Comparison of ENCODE assay signal across 9 mouse cellular contexts in genomic region chr16:64907112-64907511, GRCm38 (mm10). TPM values are rescaled to one million over a fixed set of nuclear protein-coding genes. Genes with fewer than 3 reads are reported as not detected.
DNase-seq lines count a peak whose midpoint lies in the region; TF ChIP-seq lines count a peak whose summit lies in the region.
"Had no signal": no experiment of that assay in that cellular context is flagged by ENCODE, and none has a peak within 500 bp of the region (broad histone marks: within the 10 kb centered on the region; RNA-seq: fewer than 3 reads in every experiment).

No protein-coding gene starts in this region.

- no peak for DNase-seq in heart, adult 2 months
- no peak for DNase-seq in heart, postnatal 36 days
- DNase-seq in lung, adult 2 months: no peak
- no peak for DNase-seq in lung, postnatal 14 days
- DNase-seq in embryo, embryonic 11 days: peak; percentile 27
- no peak for DNase-seq in natural killer cell, adult 2 months (ENCODE audit: low spot score in 2 of 2)
- no peak for DNase-seq in urinary bladder, postnatal 25 days (ENCODE audit: low spot score)

- no peak overlapping the region for H3K4me3 ChIP-seq in heart, adult 2 months
- H3K4me3 ChIP-seq in lung, adult 2 months (replicated peaks; ENCODE audit: extremely low read depth, low read depth, low read length): no peak overlapping the region
- no peak overlapping the region for H3K4me3 ChIP-seq in E14TG2a.4 (replicated peaks; ENCODE audit: low read length)
- H3K4me3 ChIP-seq: liver, embryonic 15.5 days had no signal

- intact Hi-C loops in heart, adult 2 months (cut with DNase I): loop anchor here (5.0 kb wide), 1 partner anchor 565 kb away; no protein-coding TSS in a partner anchor
- intact Hi-C loops in heart, postnatal 36 days (cut with DNase I): loop anchor here (2.0 kb wide), 1 partner anchor 564 kb away; no protein-coding TSS in a partner anchor

- TF ChIP-seq EP300 in heart, adult 2 months (IDR thresholded peaks at IDR 0.05; ENCODE audit: insufficient read depth, low read depth, low read length): no peak

- H3K4me1 ChIP-seq in heart, adult 2 months (ENCODE audit: control insufficient read depth, insufficient read depth, low read length): no peaks in the 10 kb centered on the region; the same call in 1 of the 2 replicates
- H3K4me1 ChIP-seq in lung, adult 2 months (ENCODE audit: control insufficient read depth, insufficient read depth, low read length): no peaks in the 10 kb centered on the region
- peaks cover 10% of the 10 kb centered on the region for H3K4me1 ChIP-seq in E14TG2a.4 (replicated peaks; ENCODE audit: low read depth, low read length)
- H3K4me1 ChIP-seq: liver, embryonic 15.5 days had no signal

- H3K36me3 ChIP-seq in heart, adult 2 months (ENCODE audit: control insufficient read depth, insufficient read depth, low read length): no peaks in the 10 kb centered on the region
- no peaks in the 10 kb centered on the region for H3K36me3 ChIP-seq in E14TG2a.4 (ENCODE audit: insufficient read depth, low read length)
- H3K36me3 ChIP-seq: liver, embryonic 15.5 days had no signal

- no peak overlapping the region for H3K9ac ChIP-seq in heart, adult 2 months (ENCODE audit: low read depth, low read length)
- H3K9ac ChIP-seq: liver, embryonic 15.5 days had no signal

- H3K27me3 ChIP-seq in heart, adult 2 months (ENCODE audit: control insufficient read depth, insufficient read depth, low read length): no peaks in the 10 kb centered on the region
- H3K27me3 ChIP-seq in E14TG2a.4 (ENCODE audit: insufficient read depth, low read length): no peaks in the 10 kb centered on the region
- H3K27me3 ChIP-seq: liver, embryonic 15.5 days had no signal

- no peak overlapping the region for H3K27ac ChIP-seq in heart, adult 2 months
- H3K27ac ChIP-seq: liver, embryonic 15.5 days had no signal

- TF ChIP-seq POLR2A in heart, adult 2 months (IDR thresholded peaks at IDR 0.05; ENCODE audit: insufficient read depth, low read depth, low read length): no peak
- no peak for TF ChIP-seq POLR2A in lung, adult 2 months (IDR thresholded peaks at IDR 0.05; ENCODE audit: borderline replicate concordance, extremely low read depth, low read depth, low read length)

- H3K79me2 ChIP-seq in heart, adult 2 months (replicated peaks; ENCODE audit: control insufficient read depth, insufficient read depth, low read length): no peaks in the 10 kb centered on the region

- no peaks in the 10 kb centered on the region for H3K9me3 ChIP-seq in E14TG2a.4 (ENCODE audit: low read length)
- H3K9me3 ChIP-seq: liver, embryonic 15.5 days had no signal

- 12% methylated on average over 3 of the region's 3 CpGs for WGBS in heart, adult 2 months
- WGBS in lung, adult 2 months: 12% methylated on average over 3 of the region's 3 CpGs

- peak; percentile 68 for TF ChIP-seq CTCF in heart, adult 2 months (IDR thresholded peaks at IDR 0.05)
- 0 out of 2 replicates have a peak, but pooled peaks have one; percentile 1 for TF ChIP-seq CTCF in lung, adult 2 months (IDR thresholded peaks at IDR 0.05; ENCODE audit: insufficient read depth, low read length)
- TF ChIP-seq CTCF in E14TG2a.4 (conservative IDR thresholded peaks at IDR 0.05; ENCODE audit: low read length): 0 out of 2 replicates have a peak, but pooled peaks have one; percentile 14

RNA-seq across cellular contexts. Expression of gene Cggbp1, which starts 55.3 kb away (rescaled TPM):
- 10 to 100 TPM; 37.1 to 37.4 TPM for total RNA-seq in heart, adult 2 months (2021)
- polyA plus RNA-seq in heart, adult 2 months (2012; rRNA removed): 7.9 and 17.9 TPM in 2 replicates
- total RNA-seq in heart, postnatal 36 days (2021): 10 to 100 TPM; 39.4 to 40.0 TPM
- 8.7 and 17.4 TPM in 2 replicates for polyA plus RNA-seq in lung, adult 2 months (2012; rRNA removed)

RNA-seq across cellular contexts. Expression of gene Zfp654, which starts 55.7 kb away (rescaled TPM):
- 10 to 100 TPM in 1 of 2 experiments, 1 to 10 TPM in 1; 7.2 to 10.6 TPM for total RNA-seq in heart, adult 2 months (2021)
- 1.3 and 2.9 TPM in 2 replicates for polyA plus RNA-seq in heart, adult 2 months (2012; rRNA removed)
- 10 to 100 TPM in 1 of 2 experiments, 1 to 10 TPM in 1; 9.6 to 10.9 TPM for total RNA-seq in heart, postnatal 36 days (2021)
- 0.75 and 1.2 TPM in 2 replicates for polyA plus RNA-seq in lung, adult 2 months (2012; rRNA removed)

Comparison
In these comparisons a context has a peak if more than half of its experiments do, and no peak if none do; other contexts are left out.
1. CTCF ChIP-seq: peak in every context shown above with its lines; median percentile 68 in heart, adult 2 months; 14 in E14TG2a.4; 1 in lung, adult 2 months.